Mouse (Mus musculus): ENCODE measurements around the gene Cib3. TPM values are rescaled to one million over a fixed set of nuclear protein-coding genes. Genes with fewer than 3 reads are reported as not detected.

Gene Cib3
- total RNA-seq, 2 experiments from 2014 or later, result not detected

GRCm38 (mm10) chr8:72158096-72158495, 54.5 kb downstream of the Cib3 start:
- intact Hi-C loops (cut with DNase I), result no loop called here
- no peak overlapping the region for H3K4me3 ChIP-seq
- H3K27ac ChIP-seq, result no peak overlapping the region
- DNase-seq, result no peak
- TF ChIP-seq CTCF (IDR thresholded peaks at IDR 0.05), result no peak

Other genes starting within 250 kb of the Cib3 start
- under 1 TPM; 0.31 to 0.47 TPM for gene Cyp4f18, start 203.2 kb downstream of the Cib3 start, total RNA-seq (2021)
- gene Olfr372, start 171.6 kb downstream of the Cib3 start, total RNA-seq (2021), result not detected
- gene Olfr373, start 129.7 kb downstream of the Cib3 start, total RNA-seq (2021), result not detected
- not detected for gene Olfr374, start 105.8 kb downstream of the Cib3 start, total RNA-seq (2021)
- 10 to 100 TPM; 22.2 to 44.0 TPM for gene Tpm4, start 77.9 kb downstream of the Cib3 start, total RNA-seq (2021)
- gene Rab8a, start 51.6 kb downstream of the Cib3 start, total RNA-seq (2021), result 10 to 100 TPM; 10.4 to 11.4 TPM
- not detected for gene Hsh2d, start 23.2 kb downstream of the Cib3 start, total RNA-seq (2021)
- gene Gm11034, start 799 bp upstream of the Cib3 start, total RNA-seq (2021), result not detected
- gene Fam32a, start 6.9 kb upstream of the Cib3 start, total RNA-seq (2021), result 1 to 10 TPM; 7.8 to 9.5 TPM
- 10 to 100 TPM; 25.8 to 26.0 TPM for gene Ap1m1, start 27.2 kb upstream of the Cib3 start, total RNA-seq (2021)
- gene Gm10282, start 92.4 kb upstream of the Cib3 start, total RNA-seq (2021), result 1 to 10 TPM; 2.8 to 4.8 TPM
- gene Klf2, start 106.2 kb upstream of the Cib3 start, total RNA-seq (2021), result 10 to 100 TPM in 1 of 2 experiments, 1 to 10 TPM in 1; 9.1 to 38.9 TPM
- gene Eps15l1, start 208.6 kb upstream of the Cib3 start, total RNA-seq (2021), result 10 to 100 TPM; 25.5 to 27.5 TPM
- 1 to 10 TPM; 3.1 to 4.2 TPM for gene Calr3, start 231.0 kb upstream of the Cib3 start, total RNA-seq (2021)
- 1 to 10 TPM; 3.3 to 4.8 TPM for gene 1700030K09Rik, start 231.0 kb upstream of the Cib3 start, total RNA-seq (2021)